Mouse (Mus musculus): Measurements from ENCODE around the gene Agtr1b.

- TF ChIP-seq CTCF (IDR thresholded peaks at IDR 0.05; ENCODE audit: low read depth) (no peak), EP300 (IDR thresholded peaks at IDR 0.05; ENCODE audit: low read depth) (no peak)
Measured at GRCm38 (mm10) chr3:20348206-20348605, 18.8 kb downstream of the Agtr1b start.
